Mouse (Mus musculus): ENCODE data around the gene Ampd3. TPM values are rescaled to one million over a fixed set of nuclear protein-coding genes. Genes with fewer than 3 reads are reported as not detected.
A peak's percentile ranks its signal among the peaks of the same experiment; 100 is the strongest.

Ampd3 gene
- polyA plus RNA-seq, 1 experiment from 2014 or later: 1.9 TPM

DNA sequence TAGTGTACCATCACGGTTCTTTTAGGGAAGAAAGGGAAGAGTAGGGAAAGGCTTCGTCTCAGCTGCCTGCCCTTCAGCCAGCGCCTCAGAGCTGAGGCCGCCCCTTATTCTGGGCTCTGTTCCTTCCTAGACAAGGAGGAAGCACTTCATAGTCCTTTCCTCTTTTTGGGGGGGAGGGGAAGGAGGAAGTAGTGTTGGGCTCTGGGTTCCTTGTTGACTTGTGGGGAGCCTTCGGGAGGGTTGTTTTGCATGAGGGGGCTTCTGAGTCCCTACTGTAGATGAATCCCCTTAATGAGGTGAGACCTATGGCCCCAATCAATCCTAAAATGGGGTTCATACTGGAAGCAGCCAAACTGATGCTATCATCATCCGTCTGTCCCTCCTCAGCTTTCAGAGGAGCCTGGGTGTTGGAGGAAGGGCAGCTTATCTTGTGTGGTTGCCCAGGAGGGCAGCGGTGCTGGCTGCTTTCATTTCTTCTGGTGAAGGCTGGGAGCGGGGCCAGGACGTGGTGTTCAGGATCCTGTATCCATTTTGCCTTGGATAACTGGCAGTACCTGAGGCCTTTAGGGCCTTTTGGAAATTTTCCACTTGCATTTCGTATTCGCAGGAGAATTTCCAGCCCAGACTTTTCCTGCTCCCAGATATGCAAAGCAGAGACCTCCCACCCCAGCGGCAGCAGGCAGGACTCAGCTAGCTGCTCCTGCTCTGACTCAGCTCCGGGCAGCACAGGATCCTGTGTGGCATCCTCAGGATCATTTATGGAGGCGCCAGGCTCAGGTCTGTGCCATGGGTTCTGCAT is 5.4 kb downstream of the Ampd3 start:
- no peaks in the 10 kb centered on the region for H3K9me3 ChIP-seq (ENCODE audit: control insufficient read depth, low read length)
- no peak overlapping the region for H3K9ac ChIP-seq (ENCODE audit: low read length)
- H3K4me3 ChIP-seq (ENCODE audit: low read depth, low read length): no peak overlapping the region
- H3K36me3 ChIP-seq (ENCODE audit: control insufficient read depth, insufficient read depth, low read length): no peaks in the 10 kb centered on the region
- ATAC-seq (replicated peaks; ENCODE audit: low FRiP score, low TSS enrichment, low read depth) (no peak), DNase-seq (ENCODE audit: low spot score) (no peak)
- peaks cover 4% of the 10 kb centered on the region; the same call in 1 of the 2 replicates for H3K27me3 ChIP-seq (replicated peaks; ENCODE audit: control insufficient read depth, insufficient read depth, low read length)
- peak overlapping the region; percentile 18; the same call in 1 of the 2 replicates for H3K4me2 ChIP-seq (ENCODE audit: low read length)
- H3K27ac ChIP-seq (ENCODE audit: low read depth): no peak overlapping the region; the same call in 1 of the 2 replicates
- WGBS: 39% methylated on average over 14 of the region's 14 CpGs
- H3K4me1 ChIP-seq (replicated peaks; ENCODE audit: control insufficient read depth, insufficient read depth, low read length): peaks cover 12% of the 10 kb centered on the region

DNA sequence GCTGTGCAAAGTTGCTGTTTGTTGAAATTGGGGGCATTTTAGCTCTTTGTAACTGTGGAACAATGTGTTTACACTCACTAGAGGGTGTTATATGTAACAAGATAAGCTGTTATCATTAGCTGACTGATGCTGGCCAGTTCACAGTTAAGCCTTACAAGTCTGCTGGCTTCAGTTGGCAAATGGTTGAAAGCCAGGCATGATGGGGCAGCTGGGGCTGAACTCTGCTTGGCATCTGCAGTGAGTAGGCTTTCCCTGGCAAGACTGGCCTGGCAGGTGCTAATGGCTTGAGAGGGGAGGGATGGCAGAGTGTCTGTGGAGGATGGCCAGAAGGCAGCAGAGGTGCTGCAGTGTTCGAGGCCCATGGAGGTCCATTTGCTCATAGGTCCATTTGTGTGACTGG is 6.1 kb downstream of the Ampd3 start:
- 67% methylated on average over 1 of the region's 1 CpGs for WGBS
- H3K4me3 ChIP-seq (ENCODE audit: low read depth, low read length): no peak overlapping the region
- H3K9me3 ChIP-seq (ENCODE audit: control insufficient read depth, low read length): no peaks in the 10 kb centered on the region
- H3K4me2 ChIP-seq (ENCODE audit: low read length): peak overlapping the region; percentile 18; the same call in 1 of the 2 replicates
- no peak overlapping the region; the same call in 1 of the 2 replicates for H3K27ac ChIP-seq (ENCODE audit: low read depth)
- H3K9ac ChIP-seq (ENCODE audit: low read length): no peak overlapping the region
- ATAC-seq (replicated peaks; ENCODE audit: low FRiP score, low TSS enrichment, low read depth) (no peak), DNase-seq (ENCODE audit: low spot score) (no peak)
- H3K27me3 ChIP-seq (replicated peaks; ENCODE audit: control insufficient read depth, insufficient read depth, low read length): peaks cover 1% of the 10 kb centered on the region; the same call in 1 of the 2 replicates
- peaks cover 12% of the 10 kb centered on the region for H3K4me1 ChIP-seq (replicated peaks; ENCODE audit: control insufficient read depth, insufficient read depth, low read length)
- no peaks in the 10 kb centered on the region for H3K36me3 ChIP-seq (ENCODE audit: control insufficient read depth, insufficient read depth, low read length)

DNA sequence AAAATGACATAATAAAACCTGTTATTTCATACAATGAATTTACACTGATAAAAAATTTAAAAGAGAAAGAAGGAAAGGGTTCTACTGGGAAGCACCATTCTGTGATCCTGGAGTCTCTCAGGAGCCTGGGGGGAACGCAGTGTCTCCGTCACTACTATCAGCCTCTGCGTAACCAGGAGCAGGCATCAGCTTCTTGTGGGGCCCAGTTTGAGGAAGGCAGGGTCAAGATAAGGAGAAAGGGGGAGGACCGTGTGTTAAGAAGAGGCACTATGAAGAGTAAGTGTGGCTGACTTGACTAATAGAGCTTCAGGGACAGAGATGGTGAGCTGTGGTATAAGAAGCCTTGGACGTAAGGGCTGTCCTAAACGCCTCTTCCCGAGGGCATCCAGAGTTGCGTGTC is 6.7 kb downstream of the Ampd3 start:
- 68% methylated on average over 8 of the region's 8 CpGs for whole genome bisulfite sequencing
- no peak overlapping the region for H3K4me3 ChIP-seq (ENCODE audit: low read depth, low read length)
- peaks cover 12% of the 10 kb centered on the region for H3K4me1 ChIP-seq (replicated peaks; ENCODE audit: control insufficient read depth, insufficient read depth, low read length)
- no peak overlapping the region for H3K27ac ChIP-seq (ENCODE audit: low read depth)
- no peaks in the 10 kb centered on the region for H3K36me3 ChIP-seq (ENCODE audit: control insufficient read depth, insufficient read depth, low read length)
- no peak for DNase-seq (ENCODE audit: low spot score)
- no peak overlapping the region for H3K9ac ChIP-seq (ENCODE audit: low read length)
- H3K27me3 ChIP-seq (replicated peaks; ENCODE audit: control insufficient read depth, insufficient read depth, low read length): no peaks in the 10 kb centered on the region; the same call in 1 of the 2 replicates
- H3K9me3 ChIP-seq (ENCODE audit: control insufficient read depth, low read length): no peaks in the 10 kb centered on the region
- no peak for ATAC-seq (replicated peaks; ENCODE audit: low FRiP score, low TSS enrichment, low read depth)
- no peak overlapping the region for H3K4me2 ChIP-seq (ENCODE audit: low read length)

GRCm38 (mm10) chr7:110777146-110778001 is 9.4 kb downstream of the Ampd3 start:
- no peaks in the 10 kb centered on the region for H3K27me3 ChIP-seq (replicated peaks; ENCODE audit: control insufficient read depth, insufficient read depth, low read length)
- no peaks in the 10 kb centered on the region for H3K9me3 ChIP-seq (ENCODE audit: control insufficient read depth, low read length)
- H3K4me2 ChIP-seq (ENCODE audit: low read length): no peak overlapping the region
- H3K4me1 ChIP-seq (replicated peaks; ENCODE audit: control insufficient read depth, insufficient read depth, low read length): peaks cover 22% of the 10 kb centered on the region
- no peak overlapping the region for H3K27ac ChIP-seq (ENCODE audit: low read depth)
- WGBS: 90% methylated on average over 18 of the region's 18 CpGs
- H3K36me3 ChIP-seq (ENCODE audit: control insufficient read depth, insufficient read depth, low read length): no peaks in the 10 kb centered on the region
- no peak overlapping the region for H3K9ac ChIP-seq (ENCODE audit: low read length)
- ATAC-seq (replicated peaks; ENCODE audit: low FRiP score, low TSS enrichment, low read depth) (no peak), DNase-seq (ENCODE audit: low spot score) (no peak)
- H3K4me3 ChIP-seq (ENCODE audit: low read depth, low read length): no peak overlapping the region

- ATAC-seq (replicated peaks; ENCODE audit: low FRiP score, low TSS enrichment, low read depth): no peak
Measured at GRCm38 (mm10) chr7:110778933-110779332, 10.9 kb downstream of the Ampd3 start.

DNA sequence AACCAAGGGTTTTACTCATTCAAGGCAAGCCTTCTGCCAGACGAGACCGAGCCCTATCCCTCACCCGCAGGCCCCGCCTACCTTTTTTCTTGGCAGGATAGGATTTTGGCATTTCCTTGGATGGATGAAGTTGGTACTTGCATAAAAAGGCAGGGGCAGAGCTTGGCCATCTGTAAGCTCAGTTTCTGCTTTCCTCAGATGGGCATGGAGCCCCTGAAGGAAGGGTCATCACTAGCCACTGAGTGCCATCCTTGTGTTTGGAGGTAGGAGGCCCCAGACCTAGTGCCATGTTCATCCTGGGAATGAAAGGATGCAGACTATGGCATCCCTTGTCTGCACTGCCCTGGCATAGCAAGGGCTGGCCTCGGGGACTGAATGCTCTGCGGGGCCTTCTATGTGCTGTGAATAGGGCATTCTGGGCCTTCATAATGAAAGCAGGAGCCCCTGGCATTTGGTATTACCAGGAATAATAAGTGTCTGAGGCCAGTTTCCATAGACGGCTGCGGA is 11.7 kb downstream of the Ampd3 start:
- Histone ChIP-seq H3K36me3 (ENCODE audit: control insufficient read depth, insufficient read depth, low read length) (no peaks in the 10 kb centered on the region), H3K4me2 (ENCODE audit: low read length) (no peak overlapping the region), H3K27me3 (replicated peaks; ENCODE audit: control insufficient read depth, insufficient read depth, low read length) (no peaks in the 10 kb centered on the region), H3K4me3 (ENCODE audit: low read depth, low read length) (no peak overlapping the region), H3K4me1 (replicated peaks; ENCODE audit: control insufficient read depth, insufficient read depth, low read length) (peaks cover 17% of the 10 kb centered on the region), H3K9ac (ENCODE audit: low read length) (no peak overlapping the region), H3K9me3 (ENCODE audit: control insufficient read depth, low read length) (no peaks in the 10 kb centered on the region), H3K27ac (ENCODE audit: low read depth) (no peak overlapping the region)
- ATAC-seq (replicated peaks; ENCODE audit: low FRiP score, low TSS enrichment, low read depth): no peak
- 92% methylated on average over 8 of the region's 8 CpGs for WGBS
- no peak for DNase-seq (ENCODE audit: low spot score)

More at GRCm38 (mm10) chr7:110778933-110779332, 10.9 kb downstream of the Ampd3 start:
- no peaks in the 10 kb centered on the region for H3K27me3 ChIP-seq (replicated peaks; ENCODE audit: control insufficient read depth, insufficient read depth, low read length)
- no peaks in the 10 kb centered on the region for H3K9me3 ChIP-seq (ENCODE audit: control insufficient read depth, low read length)
- H3K4me1 ChIP-seq (replicated peaks; ENCODE audit: control insufficient read depth, insufficient read depth, low read length): peaks cover 21% of the 10 kb centered on the region
- H3K36me3 ChIP-seq (ENCODE audit: control insufficient read depth, insufficient read depth, low read length): no peaks in the 10 kb centered on the region
- H3K4me3 ChIP-seq (ENCODE audit: low read depth, low read length): no peak overlapping the region
- WGBS: 85% methylated on average over 7 of the region's 7 CpGs
- no peak overlapping the region for H3K9ac ChIP-seq (ENCODE audit: low read length)
- no peak overlapping the region for H3K4me2 ChIP-seq (ENCODE audit: low read length)
- no peak for DNase-seq (ENCODE audit: low spot score)
- no peak overlapping the region for H3K27ac ChIP-seq (ENCODE audit: low read depth)

- Histone ChIP-seq H3K9ac (ENCODE audit: low read length) (no peak overlapping the region), H3K27ac (ENCODE audit: low read depth) (no peak overlapping the region), H3K4me2 (ENCODE audit: low read length) (no peak overlapping the region), H3K4me3 (ENCODE audit: low read depth, low read length) (no peak overlapping the region), H3K27me3 (replicated peaks; ENCODE audit: control insufficient read depth, insufficient read depth, low read length) (no peaks in the 10 kb centered on the region), H3K36me3 (ENCODE audit: control insufficient read depth, insufficient read depth, low read length) (no peaks in the 10 kb centered on the region), H3K4me1 (replicated peaks; ENCODE audit: control insufficient read depth, insufficient read depth, low read length) (peaks cover 21% of the 10 kb centered on the region), H3K9me3 (ENCODE audit: control insufficient read depth, low read length) (no peaks in the 10 kb centered on the region)
- DNase-seq (ENCODE audit: low spot score) (no peak), ATAC-seq (replicated peaks; ENCODE audit: low FRiP score, low TSS enrichment, low read depth) (no peak)
- 75% methylated on average over 4 of the region's 4 CpGs for WGBS
Measured at GRCm38 (mm10) chr7:110780520-110780919, 12.5 kb downstream of the Ampd3 start.

GRCm38 (mm10) chr7:110781231-110781711 is 13.3 kb downstream of the Ampd3 start:
- Histone ChIP-seq H3K36me3 (ENCODE audit: control insufficient read depth, insufficient read depth, low read length) (no peaks in the 10 kb centered on the region), H3K4me3 (ENCODE audit: low read depth, low read length) (no peak overlapping the region), H3K27me3 (replicated peaks; ENCODE audit: control insufficient read depth, insufficient read depth, low read length) (no peaks in the 10 kb centered on the region), H3K4me1 (replicated peaks; ENCODE audit: control insufficient read depth, insufficient read depth, low read length) (peaks cover 21% of the 10 kb centered on the region), H3K4me2 (ENCODE audit: low read length) (no peak overlapping the region), H3K27ac (ENCODE audit: low read depth) (no peak overlapping the region), H3K9ac (ENCODE audit: low read length) (no peak overlapping the region), H3K9me3 (ENCODE audit: control insufficient read depth, low read length) (no peaks in the 10 kb centered on the region)
- WGBS: 46% methylated on average over 2 of the region's 2 CpGs
- ATAC-seq (replicated peaks; ENCODE audit: low FRiP score, low TSS enrichment, low read depth) (no peak), DNase-seq (ENCODE audit: low spot score) (no peak)
